ENCODE assay signal across 20 mouse cellular contexts in the genomic region with DNA sequence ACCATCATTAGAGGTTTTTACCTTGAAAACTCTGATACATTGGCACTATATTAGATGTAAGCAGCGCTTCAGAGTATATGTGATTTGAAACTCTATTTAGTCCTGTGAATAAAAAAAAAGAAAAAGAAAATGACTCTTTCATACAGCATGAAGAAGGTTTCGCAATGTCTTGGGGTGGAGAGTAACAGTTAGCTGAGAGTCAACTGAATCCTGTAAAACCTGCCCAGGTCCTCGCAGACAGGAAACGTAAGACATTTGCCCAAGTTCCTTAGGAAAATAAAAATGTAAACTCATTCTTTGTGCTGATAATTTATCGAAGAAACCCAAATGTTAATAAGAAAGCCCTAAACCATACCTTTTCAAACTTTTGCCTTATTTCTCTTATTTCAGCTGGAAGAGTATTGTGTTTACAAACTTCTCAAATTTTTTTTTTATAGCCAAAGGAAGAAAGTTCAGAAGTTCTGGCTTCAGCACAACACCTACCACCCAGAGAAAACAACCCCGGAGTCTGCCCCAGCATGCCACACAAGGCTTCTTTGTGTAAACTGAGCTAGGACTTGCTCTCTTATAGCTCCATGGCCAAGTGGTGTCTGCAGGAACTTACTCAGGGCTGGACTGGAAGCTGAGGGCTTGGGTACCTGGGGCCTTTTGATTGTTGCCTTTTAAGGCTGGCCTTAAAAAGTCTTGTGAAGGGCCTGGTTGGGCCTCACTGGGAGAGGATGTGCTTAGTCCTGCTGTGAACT. TPM values are rescaled to one million over a fixed set of nuclear protein-coding genes. Genes with fewer than 3 reads are reported as not detected.
A peak's percentile ranks its signal among the peaks of the same experiment; 100 is the strongest.
DNase-seq lines count a peak whose midpoint lies in the region; ATAC-seq and TF ChIP-seq lines count a peak whose summit lies in the region.
"Had no signal": no experiment of that assay in that cellular context is flagged by ENCODE, and none has a peak within 500 bp of the region (broad histone marks: within the 10 kb centered on the region; RNA-seq: fewer than 3 reads in every experiment).

No protein-coding gene starts in this region.

- H3K4me1 ChIP-seq in lung, postnatal 0 days (ENCODE audit: insufficient read depth, low read depth, low read length), result no peaks in the 10 kb centered on the region
- no peaks in the 10 kb centered on the region for H3K4me1 ChIP-seq in limb, embryonic 14.5 days (ENCODE audit: control insufficient read depth, insufficient read depth, low read length)
- no peaks in the 10 kb centered on the region for H3K4me1 ChIP-seq in intestine, embryonic 16.5 days (ENCODE audit: control insufficient read depth, insufficient read depth, low read length)
- H3K4me1 ChIP-seq: forebrain, embryonic 12.5 days; liver, embryonic 15.5 days had no signal

- TF ChIP-seq POLR2A in limb, embryonic 14.5 days (IDR thresholded peaks at IDR 0.05; ENCODE audit: borderline replicate concordance, extremely low read depth, insufficient read depth, insufficient read length), result no peak

- H3K4me3 ChIP-seq in lung, postnatal 0 days (ENCODE audit: low read depth, low read length), result no peak overlapping the region
- no peak overlapping the region for H3K4me3 ChIP-seq in C2C12 (ENCODE audit: insufficient read depth, poor library complexity, severe bottlenecking)
- no peak overlapping the region for H3K4me3 ChIP-seq in limb, embryonic 14.5 days (replicated peaks; ENCODE audit: low read length)
- H3K4me3 ChIP-seq in intestine, embryonic 16.5 days (ENCODE audit: low read length), result no peak overlapping the region
- H3K4me3 ChIP-seq: forebrain, embryonic 12.5 days; liver, embryonic 15.5 days had no signal

- no peak overlapping the region for H3K9ac ChIP-seq in lung, postnatal 0 days (replicated peaks; ENCODE audit: low read depth)
- H3K9ac ChIP-seq in limb, embryonic 14.5 days (ENCODE audit: low read depth, low read length, severe bottlenecking), result no peak overlapping the region
- no peak overlapping the region for H3K9ac ChIP-seq in intestine, embryonic 16.5 days (ENCODE audit: low read depth, low read length)
- H3K9ac ChIP-seq: forebrain, embryonic 12.5 days; liver, embryonic 15.5 days had no signal

- no peak overlapping the region for H3ac ChIP-seq in C2C12 (ENCODE audit: control insufficient read depth, insufficient read length, low read depth)

- no peak for ATAC-seq in lung, postnatal 0 days
- no peak for ATAC-seq in limb, embryonic 14.5 days (ENCODE audit: low FRiP score, low read depth)
- ATAC-seq in intestine, embryonic 16.5 days, result no peak

- no peak for TF ChIP-seq EP300 in lung, postnatal 0 days (IDR thresholded peaks at IDR 0.05)

- peak; percentile 53 for DNase-seq in lung, postnatal 0 days (ENCODE audit: low spot score)
- no peak for DNase-seq in lung, postnatal 36 days
- DNase-seq in fibroblast of lung, adult 2 months (ENCODE audit: low read depth), result peak; percentile 70
- no peak for DNase-seq in limb, embryonic 14.5 days (ENCODE audit: low spot score)
- DNase-seq in heart, adult 9 months (ENCODE audit: low spot score in 2 of 2), result no peak
- DNase-seq in frontal cortex, postnatal 14 days (ENCODE audit: low spot score in 2 of 2), result no peak
- DNase-seq: adrenal gland, adult 8-10 months; cerebellum, adult 9-11 months; gastrocnemius, postnatal 25 days; heart, postnatal 10 days; kidney, adult 8-10 months; kidney, postnatal 36 days; lung, postnatal 14 days; retina, postnatal 1 day; thymus, postnatal 36 days had no signal

- 52% methylated on average over 6 of the region's 6 CpGs for WGBS in lung, postnatal 0 days
- WGBS in limb, embryonic 14.5 days, result 67% methylated on average over 6 of the region's 6 CpGs
- WGBS in intestine, embryonic 16.5 days, result 75% methylated on average over 6 of the region's 6 CpGs

- no peaks in the 10 kb centered on the region for H3K79me2 ChIP-seq in C2C12 (ENCODE audit: control insufficient read depth, insufficient read depth)

- H3K27me3 ChIP-seq in lung, postnatal 0 days (replicated peaks; ENCODE audit: insufficient read depth, low read length), result no peaks in the 10 kb centered on the region
- H3K27me3 ChIP-seq in C2C12 (ENCODE audit: control insufficient read depth, insufficient read depth, insufficient read length), result no peaks in the 10 kb centered on the region
- no peaks in the 10 kb centered on the region for H3K27me3 ChIP-seq in limb, embryonic 14.5 days (ENCODE audit: control insufficient read depth, insufficient read depth, low read length)
- no peaks in the 10 kb centered on the region for H3K27me3 ChIP-seq in intestine, embryonic 16.5 days (replicated peaks; ENCODE audit: control insufficient read depth, insufficient read depth, low read length)
- H3K27me3 ChIP-seq: forebrain, embryonic 12.5 days; liver, embryonic 15.5 days had no signal

- H3K4me2 ChIP-seq in lung, postnatal 0 days (replicated peaks; ENCODE audit: low read depth, low read length), result no peak overlapping the region
- H3K4me2 ChIP-seq in limb, embryonic 14.5 days (replicated peaks; ENCODE audit: low read depth, low read length, severe bottlenecking), result no peak overlapping the region
- H3K4me2 ChIP-seq in intestine, embryonic 16.5 days (ENCODE audit: low read depth, low read length), result no peak overlapping the region
- H3K4me2 ChIP-seq: forebrain, embryonic 12.5 days; heart, embryonic 11.5 days; liver, embryonic 15.5 days had no signal

- H3K79me3 ChIP-seq in C2C12 (ENCODE audit: low read depth), result no peaks in the 10 kb centered on the region

- no peak overlapping the region for H3K27ac ChIP-seq in lung, postnatal 0 days (ENCODE audit: low read length)
- peak overlapping the region; percentile 63 for H3K27ac ChIP-seq in limb, embryonic 14.5 days (replicated peaks; ENCODE audit: low read depth, low read length)
- H3K27ac ChIP-seq in intestine, embryonic 16.5 days (ENCODE audit: low read length), result no peak overlapping the region
- H3K27ac ChIP-seq: forebrain, embryonic 12.5 days; liver, embryonic 15.5 days had no signal

- TF ChIP-seq CTCF in lung, postnatal 0 days (IDR thresholded peaks at IDR 0.05), result no peak
- TF ChIP-seq CTCF in C2C12 (IDR thresholded peaks at IDR 0.05; ENCODE audit: control insufficient read depth, insufficient read depth, insufficient read length), result no peak

- no peaks in the 10 kb centered on the region for H3K36me3 ChIP-seq in lung, postnatal 0 days (ENCODE audit: insufficient read depth, low read length)
- no peaks in the 10 kb centered on the region for H3K36me3 ChIP-seq in C2C12 (ENCODE audit: control insufficient read depth, insufficient read depth)
- H3K36me3 ChIP-seq in limb, embryonic 14.5 days (ENCODE audit: control insufficient read depth, insufficient read depth, low read length), result no peaks in the 10 kb centered on the region
- no peaks in the 10 kb centered on the region; the same call in 1 of the 2 replicates for H3K36me3 ChIP-seq in intestine, embryonic 16.5 days (ENCODE audit: control insufficient read depth, insufficient read depth, low read length)
- H3K36me3 ChIP-seq: forebrain, embryonic 12.5 days; liver, embryonic 15.5 days had no signal

- no peaks in the 10 kb centered on the region for H3K9me3 ChIP-seq in lung, postnatal 0 days (ENCODE audit: low read length)
- no peaks in the 10 kb centered on the region for H3K9me3 ChIP-seq in limb, embryonic 14.5 days (ENCODE audit: control insufficient read depth, low read length)
- H3K9me3 ChIP-seq in intestine, embryonic 16.5 days (ENCODE audit: control insufficient read depth, low read length), result no peaks in the 10 kb centered on the region
- H3K9me3 ChIP-seq: forebrain, embryonic 12.5 days; liver, embryonic 15.5 days had no signal

TF ChIP-seq in C2C12, 6 proteins besides CTCF, POLR2A, EP300 and RAD21:
- no peak for TF ChIP-seq USF1 (IDR thresholded peaks at IDR 0.05; ENCODE audit: low read depth)
- TF ChIP-seq CEBPB (IDR thresholded peaks at IDR 0.05; ENCODE audit: low read depth), result peak; percentile 39
TF ChIP-seq in C2C12: peak in this region for 1.

RNA-seq across cellular contexts. Expression of a gene that starts 52.9 kb away (rescaled TPM):
- 54.8 and 71.1 TPM in 2 replicates for polyA plus RNA-seq in lung, postnatal 0 days (2015; fragmentation: Nextera tagmentation; extraction: Ambion mirVana)
- 55.2 TPM for polyA plus RNA-seq in C2C12 (2012; fragmentation: generic; extraction: Trizol)
- 103 and 134 TPM in 2 replicates for polyA plus RNA-seq in limb, embryonic 14.5 days (2012; rRNA removed)
- 13.5 and 15.8 TPM in 2 replicates for polyA plus RNA-seq in limb, embryonic 14.5 days (2014; fragmentation: Nextera tagmentation; extraction: Ambion mirVana)
- polyA plus RNA-seq in intestine, embryonic 16.5 days (2015; fragmentation: Nextera tagmentation; extraction: Ambion mirVana), result 8.9 and 12.7 TPM in 2 replicates

Comparison
In these comparisons a context has a peak if more than half of its experiments do, and no peak if none do; other contexts are left out.
1. DNase-seq: peak in lung, postnatal 0 days (single experiment) and fibroblast of lung, adult 2 months (single experiment); none in lung, postnatal 36 days (single experiment), limb, embryonic 14.5 days (single experiment), heart, adult 9 months (0 of 2) and frontal cortex, postnatal 14 days (0 of 2).